Mouse (Mus musculus): ENCODE measurements around the gene Tas1r3.

- TF ChIP-seq CTCF (conservative IDR thresholded peaks at IDR 0.05; ENCODE audit: low read length), result no peak
- TF ChIP-seq NANOG (IDR thresholded peaks at IDR 0.05; ENCODE audit: borderline replicate concordance, low read length), result no peak
Observed at GRCm38 (mm10) chr4:155871404-155871803, 8.2 kb upstream of the Tas1r3 start.
